Mouse (Mus musculus) testis, adult 2 months (tissue): ENCODE measurements around the gene Ppp1r35. TPM values are rescaled to one million over a fixed set of nuclear protein-coding genes. Genes with fewer than 3 reads are reported as not detected.

ENCODE experiments used
- H3K27ac ChIP-seq: fragments of 200-500 bp; 2 replicates; pipeline ENCODE4 v1.5.1; 2012; ENCODE audit warnings: low read depth, low read length; ENCODE audit not compliant: control insufficient read depth, insufficient read depth
- H3K27me3 ChIP-seq: fragments of 200-500 bp; 2 replicates; pipeline ENCODE4 v1.6.1; 2012; ENCODE audit warnings: mild to moderate bottlenecking, low read length, moderate library complexity; ENCODE audit not compliant: control insufficient read depth, insufficient read depth
- H3K36me3 ChIP-seq: fragments of 200-500 bp; 2 replicates; pipeline ENCODE4 v1.6.1; 2012; ENCODE audit warnings: mild to moderate bottlenecking, low read length; ENCODE audit not compliant: control insufficient read depth, insufficient read depth
- H3K4me1 ChIP-seq: fragments of 200-500 bp; 2 replicates; pipeline ENCODE4 v1.6.1; 2012; ENCODE audit warnings: low read length; ENCODE audit not compliant: control insufficient read depth, insufficient read depth
- H3K4me3 ChIP-seq: fragments of 200-500 bp; 2 replicates; pipeline ENCODE4 v1.5.1; 2012; ENCODE audit warnings: low read depth, mild to moderate bottlenecking, low read length, moderate library complexity, mixed read lengths; ENCODE audit not compliant: control insufficient read depth
- CTCF ChIP-seq: fragments of 200-500 bp; IDR thresholded peaks from 2 replicates; pipeline ENCODE4 v1.5.1; 2012; ENCODE audit warnings: low read depth, mild to moderate bottlenecking, inconsistent platforms, low read length, moderate library complexity; ENCODE audit not compliant: control insufficient read depth, insufficient read depth, insufficient replicate concordance
- POLR2A ChIP-seq: fragments of 200-500 bp; IDR thresholded peaks from 2 replicates; pipeline ENCODE4 v1.6.1; 2012; ENCODE audit warnings: low read depth, mild to moderate bottlenecking, inconsistent platforms, low read length, moderate library complexity; ENCODE audit not compliant: control insufficient read depth
- polyA plus RNA-seq: library from polyadenylated mRNA; depleted of rRNA; stranded (reverse); fragments of >200 nt; gene quantifications from 2 replicates; pipeline ENCODE4 v1.2.3, GENCODE M21; 2012; rRNA removed

Gene Ppp1r35
- polyA plus RNA-seq, 1 experiment = 48.3 TPM

GRCm38 (mm10) chr5:137825030-137825429 is 46.4 kb downstream of the Ppp1r35 start:
- TF ChIP-seq CTCF = no peak
- no peak for TF ChIP-seq POLR2A
- Histone ChIP-seq H3K4me3 (no peak overlapping the region), H3K27ac (no peak overlapping the region), H3K4me1 (no peaks in the 10 kb centered on the region), H3K36me3 (no peaks in the 10 kb centered on the region), H3K27me3 (no peaks in the 10 kb centered on the region)

- no peak for TF ChIP-seq POLR2A
- TF ChIP-seq CTCF = no peak
Measured at GRCm38 (mm10) chr5:137825971-137826370, 47.3 kb downstream of the Ppp1r35 start.

GRCm38 (mm10) chr5:137826421-137826820 is 47.8 kb downstream of the Ppp1r35 start:
- H3K27ac ChIP-seq = no peak overlapping the region
- no peak for TF ChIP-seq CTCF
- no peak for TF ChIP-seq POLR2A
- no peaks in the 10 kb centered on the region for H3K36me3 ChIP-seq
- H3K4me1 ChIP-seq = no peaks in the 10 kb centered on the region
- H3K27me3 ChIP-seq = no peaks in the 10 kb centered on the region
- no peak overlapping the region for H3K4me3 ChIP-seq

More at GRCm38 (mm10) chr5:137825971-137826370, 47.3 kb downstream of the Ppp1r35 start:
- Histone ChIP-seq H3K27me3 (no peaks in the 10 kb centered on the region), H3K4me3 (no peak overlapping the region), H3K36me3 (no peaks in the 10 kb centered on the region), H3K4me1 (no peaks in the 10 kb centered on the region), H3K27ac (no peak overlapping the region)

- Histone ChIP-seq H3K36me3 (no peaks in the 10 kb centered on the region), H3K4me1 (no peaks in the 10 kb centered on the region), H3K27ac (no peak overlapping the region), H3K4me3 (no peak overlapping the region), H3K27me3 (no peaks in the 10 kb centered on the region)
- TF ChIP-seq CTCF (no peak), POLR2A (no peak)
Measured at GRCm38 (mm10) chr5:137828694-137829093, 50.0 kb downstream of the Ppp1r35 start.

Other genes starting within 250 kb of the Ppp1r35 start
- gene Epo, start 245.6 kb upstream of the Ppp1r35 start, polyA plus RNA-seq = not detected in 2 replicates
- 369 and 402 TPM in 2 replicates for gene Gnb2, start 245.3 kb upstream of the Ppp1r35 start, polyA plus RNA-seq
- 0.25 TPM in 2 replicates for gene Actl6b, start 225.3 kb upstream of the Ppp1r35 start, polyA plus RNA-seq
- gene Tfr2, start 209.0 kb upstream of the Ppp1r35 start, polyA plus RNA-seq = 4.5 and 5.2 TPM in 2 replicates
- 43.0 and 45.2 TPM in 2 replicates for gene Mospd3, start 177.8 kb upstream of the Ppp1r35 start, polyA plus RNA-seq
- 98.5 and 102 TPM in 2 replicates for gene Pcolce, start 165.1 kb upstream of the Ppp1r35 start, polyA plus RNA-seq
- gene Fbxo24, start 149.8 kb upstream of the Ppp1r35 start, polyA plus RNA-seq = 175 and 181 TPM in 2 replicates
- 131 and 139 TPM in 2 replicates for gene Lrch4, start 149.7 kb upstream of the Ppp1r35 start, polyA plus RNA-seq
- 15.0 and 15.6 TPM in 2 replicates for gene Gm20605, start 149.7 kb upstream of the Ppp1r35 start, polyA plus RNA-seq
- gene Sap25, start 137.5 kb upstream of the Ppp1r35 start, polyA plus RNA-seq = 37.9 and 42.4 TPM in 2 replicates
- 0.22 and 0.24 TPM in 2 replicates for gene Irs3, start 133.1 kb upstream of the Ppp1r35 start, polyA plus RNA-seq
- 12.0 and 12.5 TPM in 2 replicates for gene Agfg2, start 94.1 kb upstream of the Ppp1r35 start, polyA plus RNA-seq
- gene Nyap1, start 37.2 kb upstream of the Ppp1r35 start, polyA plus RNA-seq = 0.97 and 0.98 TPM in 2 replicates
- 423 and 435 TPM in 2 replicates for gene Tsc22d4, start 33.1 kb upstream of the Ppp1r35 start, polyA plus RNA-seq
- 103 and 114 TPM in 2 replicates for gene Mepce, start 8.8 kb downstream of the Ppp1r35 start, polyA plus RNA-seq
- gene Zcwpw1, start 8.9 kb downstream of the Ppp1r35 start, polyA plus RNA-seq = 10.9 and 12.3 TPM in 2 replicates
- gene Pilra, start 57.4 kb downstream of the Ppp1r35 start, polyA plus RNA-seq = 2.5 and 4.4 TPM in 2 replicates
- 0.89 TPM in 1 of 2 replicates, not detected in the other for gene Pilrb1, start 79.3 kb downstream of the Ppp1r35 start, polyA plus RNA-seq
- not detected in 2 replicates for gene Pilrb2, start 93.0 kb downstream of the Ppp1r35 start, polyA plus RNA-seq
- gene Cyp3a13, start 142.8 kb downstream of the Ppp1r35 start, polyA plus RNA-seq = not detected in 2 replicates
- 0.02 TPM in 1 of 2 replicates, not detected in the other for gene Gjc3, start 184.2 kb downstream of the Ppp1r35 start, polyA plus RNA-seq
- 0.12 and 0.51 TPM in 2 replicates for gene Azgp1, start 202.7 kb downstream of the Ppp1r35 start, polyA plus RNA-seq
- 9.6 and 11.7 TPM in 2 replicates for gene Smok3a, start 242.4 kb downstream of the Ppp1r35 start, polyA plus RNA-seq
- 13.1 and 13.5 TPM in 2 replicates for gene Smok3b, start 242.6 kb downstream of the Ppp1r35 start, polyA plus RNA-seq